Mouse (Mus musculus) megakaryocyte progenitor cell, adult 5-6 weeks (primary cell): ENCODE measurements around the gene Ufsp1. TPM values are rescaled to one million over a fixed set of nuclear protein-coding genes. Genes with fewer than 3 reads are reported as not detected.
"Not testable (repeated sequence)": the region's sequence is repeated elsewhere in the genome, so short reads cannot be mapped to it uniquely, and the experiment has no call there.

ENCODE experiments used
- ATAC-seq: replicated peaks from 2 replicates; pipeline ENCODE4 v1.8.0; 2016; ENCODE audit warnings: mild to moderate bottlenecking, moderate TSS enrichment, inconsistent platforms; ENCODE audit not compliant: poor library complexity
- total RNA-seq, 2 experiments: library from RNA; stranded (forward) in 1 of 2; stranded (reverse) in 1 of 2; fragments of 157-497, 149-512 nt in 1 of 2; fragments of 200-1000 nt in 1 of 2; gene quantifications; 2 replicates each; pipeline versions ENCODE4 v1.2.3 to v1.2.4; 2015 to 2017

The Ufsp1 gene
- 0.61 and 2.9 TPM in 2 replicates for total RNA-seq (2015)
- 1.3 and 3.8 TPM in 2 replicates for total RNA-seq (2017)

DNA sequence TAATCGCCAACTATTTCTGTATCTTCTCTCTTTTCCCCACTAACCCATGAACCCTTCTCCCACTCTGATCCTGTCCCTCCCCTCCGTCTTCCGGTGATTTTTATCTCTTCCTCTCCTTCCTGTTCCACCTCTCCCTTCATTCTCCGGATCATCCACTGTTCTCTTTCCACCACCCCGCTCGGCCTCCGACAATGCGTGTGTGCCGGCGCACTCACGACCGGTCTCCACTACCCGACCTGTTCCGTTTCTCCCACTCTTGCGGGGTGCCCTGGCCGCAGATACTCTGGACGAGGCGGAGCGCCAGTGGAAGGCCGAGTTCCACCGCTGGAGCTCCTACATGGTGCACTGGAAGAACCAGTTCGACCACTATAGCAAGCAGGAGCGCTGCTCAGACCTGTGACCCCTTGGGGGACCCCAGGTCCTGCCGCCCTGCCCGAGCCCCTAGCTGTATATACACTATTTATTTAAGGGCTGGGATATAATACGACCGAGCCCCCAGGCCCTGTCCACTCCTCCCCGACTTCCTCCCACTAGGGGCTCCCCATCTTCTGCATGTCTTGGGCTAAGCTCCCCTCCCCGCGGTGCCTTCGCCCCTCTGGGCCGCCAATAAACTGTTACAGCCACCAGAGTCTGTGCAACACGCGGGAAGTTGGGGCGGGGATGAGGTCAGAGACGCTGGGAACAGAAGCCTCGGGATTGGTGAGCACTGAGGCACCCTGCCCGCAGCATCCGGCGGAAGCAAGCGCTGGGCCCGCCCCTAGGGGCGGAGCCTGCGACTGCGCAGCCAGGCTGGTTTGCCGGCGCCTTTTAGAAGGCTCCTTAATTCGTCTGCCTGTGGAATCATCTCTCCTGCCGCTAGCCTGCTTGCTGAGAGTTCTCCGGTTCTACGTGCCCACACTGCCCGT lies at the start of gene Ufsp1:
Gene Ufsp1, plus strand, starts transcription at position 791 of the 905 bp plus-strand sequence.
- ATAC-seq, result peak; percentile 65

DNA sequence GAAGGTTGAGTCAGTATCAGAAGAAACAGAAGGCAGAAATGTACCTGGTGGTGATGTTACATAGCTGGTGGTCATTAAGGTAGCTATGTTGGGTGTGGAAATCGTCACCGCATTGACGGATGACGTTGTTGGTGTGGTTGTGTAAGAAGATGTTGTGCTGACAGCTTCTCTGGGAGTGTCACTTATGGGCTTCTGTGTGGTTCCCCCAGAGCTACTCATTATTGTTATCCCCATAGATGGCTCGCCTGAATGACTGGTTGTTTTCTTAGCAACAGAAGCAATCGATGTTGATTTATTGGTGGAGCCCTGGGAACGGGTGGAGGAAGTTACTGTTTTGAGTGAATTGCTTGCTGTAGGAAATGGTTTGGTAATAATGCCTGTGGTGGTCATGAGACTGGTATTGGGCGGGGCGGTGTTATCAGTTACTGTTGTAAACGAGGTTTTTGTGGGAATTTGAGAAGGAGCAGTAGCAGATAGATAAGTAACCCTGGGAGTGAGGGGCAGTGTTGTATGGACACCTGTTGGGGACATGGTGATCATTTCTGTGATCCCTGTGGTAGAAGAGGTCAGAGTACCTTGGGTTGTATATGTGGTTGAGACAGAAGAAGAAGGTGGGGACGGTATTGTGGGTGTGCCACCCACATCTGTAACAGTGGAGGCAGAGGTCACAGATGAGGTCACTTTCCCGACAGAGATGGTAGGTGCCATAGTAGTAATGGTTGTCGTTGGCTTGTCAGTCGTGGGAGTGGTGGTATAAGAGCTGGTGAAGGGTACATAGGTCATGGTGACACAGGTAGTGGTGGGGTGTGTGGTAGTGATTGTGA lies 30.3 kb upstream of the Ufsp1 start:
- peak; percentile 76 for ATAC-seq

DNA sequence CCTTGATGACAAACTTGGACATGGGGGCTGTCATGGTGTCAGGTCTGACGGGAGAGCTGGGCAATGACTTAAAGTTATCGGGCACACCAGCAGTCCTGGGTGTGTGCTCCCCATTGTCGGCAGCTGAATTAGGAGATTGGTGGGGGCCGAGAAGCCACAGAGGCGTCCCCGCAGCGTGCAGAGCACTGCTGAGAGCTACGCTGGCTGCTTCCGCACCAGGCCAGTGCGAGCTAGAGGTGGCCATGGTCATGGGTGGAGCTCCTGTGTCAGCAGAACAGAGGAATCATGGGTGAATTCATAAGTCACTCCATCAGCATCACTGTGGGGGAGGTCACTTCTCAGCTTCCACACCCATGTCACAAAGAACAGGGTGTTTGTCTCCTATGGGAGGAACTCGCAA lies 29.6 kb upstream of the Ufsp1 start:
- ATAC-seq, result peak; percentile 40

DNA sequence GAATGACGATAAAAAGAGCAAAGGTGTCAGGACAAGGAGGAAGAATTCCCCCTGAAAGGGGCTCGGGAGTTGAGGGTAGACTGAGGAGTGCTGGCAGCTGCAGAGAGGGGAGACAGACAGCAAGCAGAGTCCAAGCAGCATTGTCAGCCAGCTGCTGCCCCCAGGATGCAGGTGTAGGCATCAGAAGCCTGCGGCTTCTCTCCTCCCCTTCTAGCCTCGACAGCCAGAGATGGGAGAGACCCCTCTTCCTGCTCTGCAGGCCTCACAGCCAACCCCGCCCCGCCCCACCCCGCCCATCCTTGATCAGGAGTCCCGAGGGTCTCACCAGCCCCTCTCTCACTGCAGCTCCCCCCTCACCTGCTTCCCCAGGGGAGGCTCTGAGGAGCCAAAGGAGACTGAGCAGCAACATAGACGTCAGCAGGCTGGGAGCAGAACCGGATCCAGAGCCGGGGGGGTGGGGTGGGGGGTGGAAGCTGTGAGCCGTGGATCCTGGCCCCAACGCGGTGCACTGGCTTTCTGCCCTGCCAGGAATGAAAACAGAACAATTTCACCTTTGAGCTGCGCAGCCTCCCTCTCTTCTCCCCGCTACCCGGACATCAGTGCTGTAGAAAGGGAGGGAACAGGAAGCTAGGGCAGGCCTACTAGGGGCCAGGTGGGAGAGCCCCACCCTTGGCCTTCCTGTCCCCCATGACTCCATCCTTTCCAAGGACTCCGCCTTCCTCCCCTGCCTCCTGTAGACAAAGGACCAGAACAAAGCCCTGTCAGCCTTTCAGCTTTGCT lies 26.1 kb upstream of the Ufsp1 start:
- no peak for ATAC-seq

DNA sequence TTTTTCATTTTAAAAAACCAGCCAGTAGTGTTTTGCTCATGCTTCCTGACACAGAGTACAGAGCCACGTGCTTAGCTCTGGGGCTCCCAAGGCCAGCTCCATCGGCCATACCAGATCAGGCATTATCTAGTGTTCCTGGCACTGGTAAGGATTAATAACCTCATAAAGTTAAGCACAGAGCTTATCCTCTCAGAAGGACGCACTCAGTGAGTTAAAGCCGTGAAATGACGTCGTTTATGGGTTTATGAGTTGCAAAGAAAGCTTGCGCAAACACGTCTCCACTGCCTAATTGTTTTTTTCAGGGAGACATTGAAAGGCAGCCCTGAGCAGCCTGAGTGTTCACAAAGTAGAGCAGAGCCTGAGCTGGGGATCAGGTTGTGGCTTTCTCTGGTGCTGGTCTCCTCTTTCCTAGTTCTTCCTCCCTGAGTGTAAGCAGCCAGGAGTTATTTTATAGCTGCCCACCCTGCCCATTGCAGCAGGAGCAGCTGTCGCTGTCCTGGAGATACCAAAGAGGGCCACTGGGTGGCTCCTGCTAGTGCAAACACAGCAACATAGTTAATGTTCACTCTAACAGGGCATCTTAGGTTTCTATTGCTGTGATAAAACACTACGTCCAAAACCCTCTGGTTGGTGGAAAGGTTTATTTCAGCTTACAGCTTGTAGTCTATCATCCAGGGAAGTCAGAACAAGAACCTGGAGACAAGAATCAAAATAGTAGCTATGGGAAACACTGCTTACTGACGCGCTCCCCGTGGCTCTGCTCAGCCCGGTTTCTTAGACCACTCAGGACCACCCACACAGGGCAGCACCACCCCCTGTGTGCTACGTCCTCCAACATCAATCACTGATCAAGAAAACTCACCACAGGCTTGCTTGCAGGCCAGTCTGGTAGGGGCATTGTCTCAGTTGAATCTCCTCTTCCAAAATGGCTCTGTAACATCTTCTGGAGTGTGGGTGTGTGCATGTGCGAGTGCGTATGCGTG lies 16.8 kb upstream of the Ufsp1 start:
- peak; percentile 74 for ATAC-seq

DNA sequence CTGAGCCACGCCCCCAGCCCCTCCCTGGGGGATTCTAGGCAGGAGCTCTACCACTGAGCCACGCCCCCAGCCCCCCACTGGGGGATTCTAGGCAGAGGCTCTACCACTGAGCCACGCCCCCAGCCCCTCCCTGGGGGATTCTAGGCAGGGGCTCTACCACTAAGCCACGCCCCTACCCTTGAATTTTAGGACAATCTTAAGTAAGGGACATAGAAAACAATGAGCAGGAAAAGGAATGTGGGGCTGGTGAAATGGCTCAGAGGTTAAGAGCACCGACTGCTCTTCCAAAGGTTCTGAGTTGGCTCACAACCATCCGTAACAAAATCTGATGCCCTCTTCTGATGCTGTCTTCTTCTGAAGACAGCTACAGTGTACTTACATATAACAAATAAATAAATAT lies 10.0 kb upstream of the Ufsp1 start:
- not testable (repeated sequence) for ATAC-seq

DNA sequence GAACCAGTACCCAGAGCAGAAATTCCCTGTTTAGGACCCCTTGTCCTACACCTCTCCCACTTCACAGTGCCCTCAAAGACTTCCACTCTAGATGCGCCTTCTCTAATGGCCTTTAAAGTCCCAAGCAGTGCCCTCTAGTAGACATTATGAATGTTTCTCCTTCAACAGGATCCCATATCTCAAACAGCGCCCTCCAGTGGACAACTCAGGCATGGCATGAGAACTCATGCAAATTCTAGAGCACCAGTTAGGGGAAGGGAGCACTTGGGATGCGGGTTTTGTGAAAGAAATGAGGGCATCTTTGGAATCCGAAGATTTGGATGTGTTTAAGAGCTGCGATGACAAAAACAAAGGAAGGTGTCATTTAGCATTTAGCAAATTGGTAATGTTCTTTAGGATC lies 9.4 kb upstream of the Ufsp1 start:
- ATAC-seq, result 0 out of 2 replicates have a peak, but pooled peaks have one; percentile 20

DNA sequence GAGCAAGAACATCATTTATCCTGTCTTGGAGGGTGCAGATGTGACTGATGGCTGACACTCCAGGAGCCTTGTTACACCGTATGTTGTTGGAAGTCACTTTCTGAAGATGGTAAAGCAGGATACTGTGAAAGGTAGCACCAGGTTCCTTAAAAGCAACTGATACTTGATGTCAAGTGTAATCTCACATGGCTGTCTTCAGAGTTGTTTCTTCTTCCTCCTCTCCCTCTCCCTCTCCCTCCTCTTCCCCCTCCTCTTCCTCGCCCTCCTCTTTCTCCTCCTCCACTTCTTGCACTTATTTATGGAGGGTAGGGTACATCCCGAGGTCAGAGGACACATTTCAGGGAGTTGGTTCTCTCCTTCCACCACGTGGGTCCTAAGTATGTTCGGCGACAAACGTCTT lies 8.4 kb upstream of the Ufsp1 start:
- no peak for ATAC-seq

DNA sequence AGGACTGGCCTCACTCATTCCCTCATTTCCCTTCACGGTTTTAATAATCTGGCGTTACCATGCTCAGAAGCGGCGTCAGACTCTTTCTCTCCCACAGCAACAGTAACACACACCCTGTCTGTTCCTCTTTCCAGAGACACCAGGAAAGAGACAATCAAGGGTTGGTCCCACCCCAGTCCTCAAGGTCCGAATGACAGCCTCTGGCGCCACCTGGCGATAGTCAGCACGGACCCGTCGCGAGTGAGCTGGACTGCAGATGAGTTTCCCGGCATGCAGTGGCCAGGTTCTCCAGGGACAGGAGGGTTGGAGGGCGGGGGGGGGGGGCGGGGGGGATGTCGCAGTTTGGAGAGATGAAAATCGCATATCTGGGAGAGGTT lies 7.8 kb upstream of the Ufsp1 start:
- ATAC-seq, result peak; percentile 49

DNA sequence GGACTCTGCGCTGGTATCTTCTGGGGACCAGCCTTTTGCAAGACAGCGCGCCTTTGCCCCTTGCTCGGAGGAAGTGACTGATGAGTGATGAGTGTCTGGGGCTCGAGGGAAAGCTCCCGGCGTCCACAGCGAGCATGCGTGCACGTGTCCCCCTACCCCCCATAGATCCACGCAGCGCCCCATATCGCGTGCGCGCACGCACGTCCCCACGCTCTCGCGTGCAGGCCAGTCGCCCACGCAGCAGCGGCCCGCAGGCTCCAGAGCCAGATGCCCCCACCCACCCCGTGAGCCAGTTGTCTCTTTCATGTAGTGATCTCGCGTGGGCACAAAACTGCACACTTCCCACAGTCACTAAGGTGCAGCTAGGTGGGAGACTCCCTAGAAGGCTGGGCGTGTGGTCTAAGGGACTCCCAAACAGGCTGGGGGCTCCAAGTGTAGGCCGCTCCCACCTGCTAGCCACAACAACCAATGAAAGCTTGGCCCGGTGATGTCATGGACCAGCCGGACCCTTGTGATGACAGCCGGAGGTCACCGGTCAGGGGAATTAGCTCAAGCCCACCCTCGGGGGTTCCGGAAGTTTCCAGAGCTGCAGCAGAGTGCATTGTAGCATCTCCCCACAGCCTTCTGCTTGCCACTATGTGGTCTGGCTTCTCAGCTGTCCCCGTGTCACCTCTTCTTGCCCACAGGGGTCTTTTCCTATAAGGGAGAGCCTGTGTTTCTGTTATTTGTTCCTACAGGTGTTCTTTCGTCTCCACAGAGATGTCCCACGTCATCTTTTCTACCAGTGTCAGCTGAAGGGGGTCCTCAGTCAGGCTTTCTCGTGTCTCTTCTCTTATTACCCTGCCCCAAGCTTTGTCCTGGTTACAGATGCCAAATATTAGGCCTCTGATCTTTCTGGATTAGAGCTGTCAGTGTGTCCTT lies 7.1 kb upstream of the Ufsp1 start, which contains the start of gene Ache:
Gene Ache, plus strand, starts transcription at position 488 of the 921 bp plus-strand sequence.
- ATAC-seq, result no peak

DNA sequence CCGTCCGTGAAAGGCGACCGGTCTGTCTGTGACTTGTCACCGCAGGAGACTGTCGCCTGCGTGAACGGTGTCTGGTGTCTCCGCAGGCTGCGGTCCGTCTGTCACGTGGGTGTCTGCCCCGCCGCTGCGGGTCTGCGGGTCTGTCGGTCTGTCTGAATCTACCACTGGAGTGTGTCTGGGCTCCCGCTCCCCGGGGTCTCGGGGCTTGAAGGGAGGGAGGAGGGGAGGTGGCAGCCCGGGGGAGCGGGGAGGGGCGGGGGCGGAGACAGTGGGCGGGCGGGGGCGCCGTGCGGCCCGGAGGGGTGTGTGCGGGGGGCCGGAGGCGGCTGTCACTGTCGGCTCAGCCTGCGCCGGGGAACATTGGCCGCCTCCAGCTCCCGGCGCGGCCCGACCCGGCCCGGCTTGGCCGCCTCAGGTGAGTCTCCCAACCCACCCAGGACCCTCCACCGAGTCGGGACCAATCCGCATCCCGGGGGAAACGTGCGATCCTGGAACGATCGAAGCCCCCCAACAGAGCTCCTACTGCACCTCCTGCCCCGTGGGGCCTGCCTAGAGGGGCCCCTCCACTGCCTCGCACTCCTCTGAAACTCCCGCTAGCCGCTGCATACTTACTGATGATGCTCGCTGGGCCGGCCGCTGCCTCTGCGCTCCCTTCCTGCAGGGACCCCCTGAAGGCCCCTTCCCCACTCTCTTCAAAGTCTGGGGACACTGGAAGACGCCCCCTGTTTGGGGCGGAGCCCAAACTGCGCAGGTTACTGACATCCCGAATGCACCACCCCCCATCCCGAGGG lies 6.3 kb upstream of the Ufsp1 start:
- no peak for ATAC-seq

DNA sequence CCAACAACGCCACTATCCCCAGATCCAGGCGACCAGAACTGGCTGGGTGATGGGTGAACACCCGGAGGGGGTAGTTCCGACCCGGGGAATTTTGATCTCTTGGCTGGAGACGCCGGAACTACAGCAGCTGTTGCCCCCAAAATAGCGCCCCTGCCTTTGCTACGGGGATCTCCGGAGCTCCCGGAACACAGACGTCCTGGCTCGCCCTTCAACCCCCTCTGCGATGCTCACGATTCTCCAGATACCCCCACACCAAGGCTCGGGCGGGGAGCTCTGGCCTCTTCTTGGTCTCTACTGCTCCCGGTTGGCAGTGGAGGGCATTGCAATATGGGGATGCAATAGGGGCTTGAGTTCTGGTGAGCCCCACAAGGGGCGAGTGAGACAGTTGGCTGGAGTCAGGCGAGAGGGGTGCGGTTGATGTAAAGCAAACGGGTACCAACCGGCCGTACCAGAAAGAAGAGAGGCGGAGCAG lies 5.4 kb upstream of the Ufsp1 start:
- ATAC-seq, result peak; percentile 13

DNA sequence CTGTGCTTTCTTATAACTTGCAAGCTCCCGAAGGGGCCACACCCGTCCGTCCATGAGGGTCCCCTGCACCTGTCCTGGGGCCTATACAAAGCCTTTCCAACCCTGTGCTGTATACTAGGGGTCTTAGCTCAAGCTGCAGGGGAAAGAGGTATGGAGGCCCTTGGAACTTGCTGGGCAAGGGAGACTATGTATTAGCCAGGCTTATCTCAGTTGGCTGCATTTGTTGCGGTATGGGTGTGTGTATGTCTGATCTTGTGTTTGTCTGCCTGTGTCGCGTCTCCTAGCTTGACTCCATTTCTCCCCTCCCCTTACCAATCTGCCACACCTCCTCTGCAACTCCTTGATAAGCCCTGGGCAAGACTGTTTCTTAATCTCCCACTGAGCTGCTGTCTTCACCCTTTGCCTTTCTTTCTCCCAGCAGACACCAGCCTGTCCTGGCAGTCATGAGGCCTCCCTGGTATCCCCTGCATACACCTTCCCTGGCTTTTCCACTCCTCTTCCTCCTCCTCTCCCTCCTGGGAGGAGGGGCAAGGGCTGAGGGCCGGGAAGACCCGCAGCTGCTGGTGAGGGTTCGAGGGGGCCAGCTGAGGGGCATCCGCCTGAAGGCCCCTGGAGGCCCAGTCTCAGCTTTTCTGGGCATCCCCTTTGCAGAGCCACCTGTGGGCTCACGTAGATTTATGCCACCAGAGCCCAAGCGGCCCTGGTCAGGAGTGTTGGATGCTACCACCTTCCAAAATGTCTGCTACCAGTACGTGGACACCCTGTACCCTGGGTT lies 4.7 kb upstream of the Ufsp1 start:
- ATAC-seq, result peak; percentile 56

DNA sequence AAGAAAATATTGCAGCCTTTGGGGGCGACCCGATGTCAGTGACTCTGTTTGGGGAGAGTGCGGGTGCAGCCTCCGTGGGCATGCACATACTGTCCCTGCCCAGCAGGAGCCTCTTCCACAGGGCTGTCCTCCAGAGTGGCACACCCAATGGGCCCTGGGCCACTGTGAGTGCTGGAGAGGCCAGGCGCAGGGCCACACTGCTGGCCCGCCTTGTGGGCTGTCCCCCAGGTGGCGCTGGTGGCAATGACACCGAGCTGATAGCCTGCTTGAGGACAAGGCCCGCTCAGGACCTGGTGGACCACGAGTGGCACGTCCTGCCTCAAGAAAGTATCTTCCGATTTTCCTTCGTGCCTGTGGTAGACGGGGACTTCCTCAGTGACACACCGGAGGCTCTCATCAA lies 3.8 kb upstream of the Ufsp1 start:
- peak; percentile 21 for ATAC-seq

DNA sequence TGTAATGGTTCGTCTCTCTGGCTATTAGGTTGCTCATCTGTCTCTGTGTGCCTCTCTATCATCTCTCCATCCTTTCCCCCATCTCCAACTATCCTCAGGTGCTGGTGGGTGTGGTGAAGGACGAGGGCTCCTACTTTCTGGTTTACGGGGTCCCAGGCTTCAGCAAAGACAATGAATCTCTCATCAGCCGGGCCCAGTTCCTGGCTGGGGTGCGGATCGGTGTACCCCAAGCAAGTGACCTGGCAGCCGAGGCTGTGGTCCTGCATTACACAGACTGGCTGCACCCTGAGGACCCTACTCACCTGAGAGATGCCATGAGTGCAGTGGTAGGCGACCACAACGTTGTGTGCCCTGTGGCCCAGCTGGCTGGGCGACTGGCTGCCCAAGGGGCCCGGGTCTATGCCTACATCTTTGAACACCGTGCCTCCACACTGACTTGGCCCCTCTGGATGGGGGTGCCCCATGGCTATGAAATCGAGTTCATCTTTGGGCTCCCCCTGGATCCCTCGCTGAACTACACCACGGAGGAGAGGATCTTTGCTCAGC lies 3.0 kb upstream of the Ufsp1 start:
- ATAC-seq, result no peak

DNA sequence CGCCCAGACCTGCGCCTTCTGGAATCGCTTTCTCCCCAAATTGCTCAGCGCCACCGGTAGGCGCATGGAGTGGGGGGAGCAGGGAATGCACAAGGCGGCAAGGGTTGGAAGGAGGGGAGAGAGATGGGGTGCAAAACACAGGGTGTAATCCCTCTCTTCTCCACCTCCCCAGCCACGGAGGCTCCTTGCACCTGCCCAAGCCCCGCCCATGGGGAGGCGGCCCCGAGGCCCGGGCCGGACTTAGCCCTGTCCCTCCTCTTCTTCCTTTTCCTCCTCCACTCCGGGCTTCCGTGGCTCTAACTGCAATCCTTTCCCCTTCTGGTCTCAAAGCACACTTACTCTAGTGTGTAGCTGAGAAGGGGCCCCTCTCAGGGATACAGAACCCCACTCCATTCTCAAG lies 1.1 kb upstream of the Ufsp1 start:
- ATAC-seq, result peak; percentile 29

DNA sequence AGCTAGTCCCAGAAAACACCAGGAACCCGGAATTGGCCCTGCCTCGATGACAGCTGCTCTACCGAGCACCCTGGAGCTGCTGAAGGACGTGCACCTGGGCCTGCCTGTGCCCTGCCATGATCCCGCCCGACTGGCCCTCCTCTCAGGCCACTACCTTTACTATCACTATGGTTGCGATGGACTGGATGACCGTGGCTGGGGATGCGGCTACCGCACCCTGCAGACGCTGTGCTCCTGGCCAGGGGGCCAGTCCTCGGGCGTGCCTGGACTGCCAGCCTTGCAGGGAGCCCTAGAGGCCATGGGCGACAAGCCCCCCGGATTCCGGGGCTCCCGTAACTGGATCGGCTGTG lies 290 bp downstream of the Ufsp1 start:
- ATAC-seq, result no peak
